Mouse (Mus musculus) midbrain, postnatal 0 days (tissue): ENCODE measurements around the gene Trim17. TPM values are rescaled to one million over a fixed set of nuclear protein-coding genes. Genes with fewer than 3 reads are reported as not detected.

ENCODE experiments used
- ATAC-seq: fragments of 200-750 bp; cut with Nextera tagmentation; 2 replicates; pipeline ENCODE4 v1.8.0; 2017; ENCODE audit warnings: moderate number of reproducible peaks, mild to moderate bottlenecking, moderate TSS enrichment, moderate library complexity; ENCODE audit not compliant: low FRiP score
- DNase-seq: peaks from one replicate; pipeline ENCODE4 v3.0.0-alpha.2; 2015; ENCODE audit warnings: low spot score
- H3K27ac ChIP-seq: fragments of 300-500 bp; sonication (generic); 2 replicates; pipeline ENCODE4 v1.5.1; 2014; ENCODE audit warnings: low read depth, mild to moderate bottlenecking, low read length, mixed read lengths
- H3K27me3 ChIP-seq: fragments of 300-500 bp; sonication (generic); 2 replicates; pipeline ENCODE4 v1.6.1; 2014; ENCODE audit warnings: low read length, control low read depth, mixed read lengths; ENCODE audit not compliant: insufficient read depth
- H3K36me3 ChIP-seq: fragments of 300-500 bp; sonication (generic); 2 replicates; pipeline ENCODE4 v1.6.1; 2014; ENCODE audit warnings: low read length, control low read depth, mixed read lengths; ENCODE audit not compliant: insufficient read depth
- H3K4me1 ChIP-seq: fragments of 300-500 bp; sonication (generic); 2 replicates; pipeline ENCODE4 v1.6.1; 2014; ENCODE audit warnings: mild to moderate bottlenecking, control low read depth, antibody characterized with exemption, low read length, mixed read lengths; ENCODE audit not compliant: insufficient read depth
- H3K4me2 ChIP-seq: fragments of 300-500 bp; sonication (generic); 2 replicates; pipeline ENCODE4 v1.6.1; 2014; ENCODE audit warnings: low read depth, mild to moderate bottlenecking, low read length, mixed read lengths; ENCODE audit not compliant: poor library complexity, severe bottlenecking
- H3K4me3 ChIP-seq: fragments of 300-500 bp; sonication (generic); 2 replicates; pipeline ENCODE4 v1.5.1; 2014; ENCODE audit warnings: low read depth, mild to moderate bottlenecking, low read length, moderate library complexity
- H3K9ac ChIP-seq: fragments of 300-500 bp; sonication (generic); replicated peaks from 2 replicates; pipeline ENCODE4 v1.6.1; 2014; ENCODE audit warnings: mild to moderate bottlenecking, low read length, moderate library complexity, mixed read lengths; ENCODE audit not compliant: poor library complexity, severe bottlenecking
- H3K9me3 ChIP-seq: fragments of 300-500 bp; sonication (generic); 2 replicates; pipeline ENCODE4 v1.6.1; 2016; ENCODE audit warnings: low read length, control low read depth
- CTCF ChIP-seq: IDR thresholded peaks from 2 replicates; pipeline ENCODE4 v1.5.1; 2016; ENCODE audit warnings: antibody characterized with exemption, mild to moderate bottlenecking
- WGBS: fragments of 180-500 bp; shearing (Covaris S2); extraction: QIAGEN DNeasy Blood & Tissue Kit; methylation state at CpG from one replicate; pipeline ENCODE4 v1.1.7; 2014; 5-methylcytosine and 5-hydroxymethylcytosine counted together
- polyA plus RNA-seq: library from polyadenylated mRNA; unstranded; fragments of >200 nt; fragmentation: Nextera tagmentation; extraction: Ambion mirVana; gene quantifications from 2 replicates; pipeline ENCODE4 v1.2.1, GENCODE M21; 2015
- total RNA-seq: library from RNA; depleted of rRNA; stranded (reverse); fragments of >200 nt; gene quantifications from 2 replicates; pipeline ENCODE4 v1.2.3, GENCODE M21; 2014

The Trim17 gene
- total and polyA plus RNA-seq, 2 experiments from 2014 or later = 0.72 to 2.2 TPM

DNA sequence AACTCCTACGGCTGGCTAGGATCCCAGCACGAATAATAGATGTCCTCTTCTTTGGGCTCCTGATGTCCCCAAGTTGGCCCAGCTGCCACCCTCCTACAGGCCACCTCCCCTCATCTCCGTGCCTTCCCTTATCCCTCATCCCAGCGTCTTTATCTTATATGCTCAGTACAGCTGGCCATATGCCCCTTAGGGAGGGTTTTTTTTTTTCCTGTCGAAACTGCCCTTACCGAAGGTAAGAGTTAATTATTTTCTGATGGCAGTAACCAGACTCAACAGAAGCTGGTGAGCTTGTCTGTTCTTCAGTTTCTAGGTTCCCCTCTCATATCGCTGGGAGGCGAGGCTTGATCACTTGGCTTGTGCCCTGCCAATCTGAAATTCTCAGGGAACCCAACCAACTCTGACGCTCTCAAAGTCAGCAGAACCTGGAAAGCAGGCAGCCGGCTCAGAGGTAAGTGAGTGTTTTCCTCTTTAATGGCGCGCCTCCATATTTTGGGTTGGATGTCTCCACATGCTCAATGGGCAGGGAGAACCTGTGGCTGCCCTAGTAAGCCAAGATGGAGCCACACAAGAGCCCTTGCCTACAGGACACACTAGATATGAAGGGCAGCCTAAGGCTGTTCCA lies 36.6 kb upstream of the Trim17 start, which contains the start of gene Btnl10:
Gene Btnl10 (plus strand): TSS at position 164 of the 622 bp plus-strand sequence.
- Histone ChIP-seq H3K9ac (no peak within 1 kb of the TSS), H3K4me1 (no peaks in the 10 kb centered on the region), H3K4me2 (no peak within 1 kb of the TSS), H3K27ac (no peak within 1 kb of the TSS), H3K36me3 (no peaks in the 10 kb centered on the region), H3K27me3 (no peaks in the 10 kb centered on the region), H3K9me3 (no peaks in the 10 kb centered on the region), H3K4me3 (no peak within 1 kb of the TSS)
- WGBS = 83% methylated on average over 12 of the region's 12 CpGs
- DNase-seq (no peak), ATAC-seq (no peak)
- no peak for TF ChIP-seq CTCF

GRCm38 (mm10) chr11:58918759-58919158 lies 35.7 kb upstream of the Trim17 start:
- Histone ChIP-seq H3K4me2 (no peak overlapping the region), H3K9ac (no peak overlapping the region), H3K9me3 (no peaks in the 10 kb centered on the region), H3K36me3 (no peaks in the 10 kb centered on the region), H3K27ac (no peak overlapping the region), H3K4me1 (no peaks in the 10 kb centered on the region), H3K27me3 (no peaks in the 10 kb centered on the region), H3K4me3 (no peak overlapping the region)
- ATAC-seq (no peak), DNase-seq (no peak)
- TF ChIP-seq CTCF = no peak
- 81% methylated on average over 5 of the region's 5 CpGs for WGBS

GRCm38 (mm10) chr11:58922420-58922819 lies 32.1 kb upstream of the Trim17 start:
- no peak for DNase-seq
- Histone ChIP-seq H3K27me3 (no peaks in the 10 kb centered on the region), H3K27ac (no peak overlapping the region), H3K4me3 (no peak overlapping the region), H3K4me1 (no peaks in the 10 kb centered on the region), H3K9ac (no peak overlapping the region), H3K4me2 (no peak overlapping the region), H3K36me3 (no peaks in the 10 kb centered on the region), H3K9me3 (no peaks in the 10 kb centered on the region)
- 79% methylated on average over 9 of the region's 9 CpGs for WGBS
- no peak for ATAC-seq
- 0 out of 2 replicates have a peak, but pooled peaks have one; percentile 9 for TF ChIP-seq CTCF

DNA sequence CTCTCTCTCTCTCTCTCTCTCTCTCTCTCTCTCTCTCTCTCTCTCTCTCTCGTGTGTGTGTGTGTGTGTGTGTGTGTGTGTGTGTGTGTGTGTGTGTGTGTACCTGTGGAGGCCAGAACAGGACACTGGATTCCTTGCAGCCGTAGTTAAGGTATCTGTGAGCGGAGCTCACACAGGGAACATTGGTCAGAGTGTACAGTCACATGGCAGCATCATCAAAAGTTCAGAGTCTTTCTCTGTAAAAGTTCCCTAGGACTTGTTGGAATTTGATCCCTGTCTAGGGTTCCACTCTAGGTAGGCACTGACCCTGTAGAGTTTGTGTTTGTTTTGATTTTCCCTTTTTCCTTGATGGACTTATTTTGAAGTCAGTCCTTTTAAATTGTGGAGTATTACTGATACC lies 27.8 kb upstream of the Trim17 start:
- no peak for ATAC-seq

DNA sequence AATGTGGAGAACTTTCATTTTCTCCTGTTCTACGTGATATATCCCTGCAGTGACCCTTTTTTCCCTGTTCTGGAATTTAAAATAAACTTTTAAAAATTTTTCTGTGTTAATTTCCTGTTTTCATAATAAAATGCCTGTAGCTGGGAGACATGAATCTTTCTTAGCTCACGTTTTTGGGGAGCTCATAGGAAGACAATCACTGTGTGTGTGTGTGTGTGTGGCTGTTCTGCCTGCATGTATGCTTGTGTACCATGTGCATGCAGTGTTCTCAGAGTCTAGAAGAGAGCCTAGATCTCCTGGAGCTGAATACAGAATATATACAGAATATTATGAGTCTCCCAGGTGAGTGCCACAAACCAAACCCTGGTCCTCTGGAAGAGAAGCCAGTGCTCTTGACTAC lies 27.4 kb upstream of the Trim17 start:
- H3K27ac ChIP-seq = no peak overlapping the region
- H3K4me1 ChIP-seq = no peaks in the 10 kb centered on the region
- H3K9ac ChIP-seq = no peak overlapping the region
- H3K36me3 ChIP-seq = peaks cover 6% of the 10 kb centered on the region
- no peaks in the 10 kb centered on the region for H3K27me3 ChIP-seq
- 70% methylated on average over 2 of the region's 2 CpGs for WGBS
- no peaks in the 10 kb centered on the region for H3K9me3 ChIP-seq
- no peak for TF ChIP-seq CTCF
- ATAC-seq = no peak
- H3K4me3 ChIP-seq = no peak overlapping the region
- no peak for DNase-seq
- no peak overlapping the region for H3K4me2 ChIP-seq

More for the DNA sequence above, 27.8 kb upstream of the Trim17 start:
- TF ChIP-seq CTCF = no peak
- no peak overlapping the region for H3K4me2 ChIP-seq
- WGBS = 91% methylated on average over 2 of the region's 3 CpGs
- no peak for DNase-seq
- no peak overlapping the region for H3K4me3 ChIP-seq
- no peak overlapping the region for H3K9ac ChIP-seq
- H3K4me1 ChIP-seq = no peaks in the 10 kb centered on the region
- H3K36me3 ChIP-seq = peaks cover 2% of the 10 kb centered on the region; the same call in 1 of the 2 replicates
- H3K27ac ChIP-seq = no peak overlapping the region
- H3K27me3 ChIP-seq = no peaks in the 10 kb centered on the region
- H3K9me3 ChIP-seq = no peaks in the 10 kb centered on the region

DNA sequence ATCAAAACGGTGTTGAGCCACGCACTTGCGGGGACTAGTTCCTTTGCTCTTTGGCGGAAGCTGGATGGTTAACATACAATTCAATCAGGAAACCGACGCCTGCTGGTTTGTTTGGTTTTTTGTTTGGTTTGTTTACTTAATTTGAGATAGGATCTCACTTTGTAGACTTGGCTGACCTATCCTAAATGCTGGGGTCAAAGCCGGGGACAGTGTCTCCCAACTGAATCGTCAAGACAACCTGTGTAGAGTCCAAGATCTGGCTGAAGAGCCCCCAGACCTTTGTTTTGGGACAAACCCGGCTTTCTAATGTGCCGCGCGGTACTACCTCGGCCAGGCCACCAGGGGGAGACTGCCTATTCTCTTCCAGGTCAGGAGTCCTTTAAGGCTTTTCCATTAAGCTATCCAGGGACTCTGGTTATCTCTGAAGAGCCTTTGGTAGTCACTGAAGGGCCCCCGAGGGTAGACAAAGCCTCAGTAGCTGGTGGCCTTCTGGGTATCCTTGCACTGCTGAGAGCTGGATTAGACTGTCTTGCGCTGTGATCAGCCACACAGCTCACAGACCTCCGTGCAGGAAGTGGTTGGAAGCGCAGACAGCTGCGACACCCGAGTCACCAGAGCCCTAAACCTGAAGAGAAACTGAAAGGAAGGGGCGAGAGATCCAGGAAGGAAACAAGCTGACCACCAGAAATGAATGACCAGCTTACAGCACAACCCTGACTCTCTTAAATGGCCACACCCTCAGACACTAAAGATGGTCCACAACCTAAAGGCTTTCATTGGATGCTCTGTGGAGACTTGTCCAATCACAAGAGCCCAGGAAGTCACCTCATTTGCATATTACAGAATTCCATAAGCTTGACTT lies 26.5 kb upstream of the Trim17 start:
- 36% methylated on average over 20 of the region's 20 CpGs for WGBS
- Histone ChIP-seq H3K4me1 (no peaks in the 10 kb centered on the region), H3K4me3 (no peak overlapping the region), H3K4me2 (peak overlapping the region; percentile 27), H3K27ac (peak overlapping the region; percentile 1; the same call in 1 of the 2 replicates), H3K27me3 (no peaks in the 10 kb centered on the region), H3K36me3 (peaks cover 16% of the 10 kb centered on the region), H3K9me3 (no peaks in the 10 kb centered on the region), H3K9ac (no peak overlapping the region)
- DNase-seq = peak; percentile 69
- TF ChIP-seq CTCF = peak; percentile 85
- peak; percentile 56; the same call in 1 of the 2 replicates for ATAC-seq
